In the genomic region with DNA sequence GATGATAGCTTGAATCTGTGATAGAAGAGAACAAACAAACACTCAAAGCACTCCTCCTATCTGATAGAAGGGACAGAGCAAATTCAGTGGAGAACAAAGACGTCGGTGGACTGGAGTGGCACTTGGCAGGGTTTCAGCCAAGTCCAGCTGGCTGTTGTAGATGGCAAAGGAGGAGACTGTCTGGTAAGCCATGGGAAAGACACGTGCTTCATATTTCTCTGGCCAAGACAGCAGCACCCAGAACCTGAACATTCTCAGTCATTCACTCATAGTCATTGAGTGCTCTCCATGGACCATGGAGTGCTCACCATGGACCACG, we compare ENCODE assay signal across 15 mouse cellular contexts.
"Had no signal": no experiment of that assay in that cellular context is flagged by ENCODE, and none has a peak within 500 bp of the region (broad histone marks: within the 10 kb centered on the region; RNA-seq: fewer than 3 reads in every experiment).

No protein-coding gene starts in this region.

- H3K4me2 ChIP-seq: kidney, embryonic 15.5 days; limb, embryonic 12.5 days; limb, embryonic 15.5 days; liver, embryonic 11.5 days; lung, embryonic 14.5 days; midbrain, embryonic 12.5 days had no signal

- H3K4me3 ChIP-seq: kidney, embryonic 15.5 days; limb, embryonic 12.5 days; limb, embryonic 15.5 days; midbrain, embryonic 12.5 days had no signal

- ATAC-seq: liver, postnatal 0 days; lung, postnatal 0 days; midbrain, embryonic 16.5 days had no signal

- H3K9ac ChIP-seq: kidney, embryonic 15.5 days; limb, embryonic 12.5 days; limb, embryonic 15.5 days; liver, embryonic 14.5 days; liver, postnatal 0 days; lung, embryonic 14.5 days; midbrain, embryonic 12.5 days had no signal

- H3K27ac ChIP-seq: kidney, embryonic 15.5 days; limb, embryonic 12.5 days; limb, embryonic 15.5 days; liver, embryonic 14.5 days; macrophage; midbrain, embryonic 12.5 days had no signal

- DNase-seq: kidney, postnatal 10 days; kidney, postnatal 36 days; liver, postnatal 0 days; lung, embryonic 14.5 days; thymus, adult 18-20 months; thymus, postnatal 36 days had no signal

- H3K9me3 ChIP-seq: kidney, embryonic 15.5 days; limb, embryonic 12.5 days; limb, embryonic 15.5 days; midbrain, embryonic 12.5 days had no signal

- H3K36me3 ChIP-seq: kidney, embryonic 15.5 days; limb, embryonic 12.5 days; limb, embryonic 15.5 days; midbrain, embryonic 12.5 days had no signal

- H3K4me1 ChIP-seq: kidney, embryonic 15.5 days had no signal
